Mouse (Mus musculus) forebrain, embryonic 10.5 days (tissue): ENCODE data around the gene Galk2. TPM values are rescaled to one million over a fixed set of nuclear protein-coding genes. Genes with fewer than 3 reads are reported as not detected.

Experiments
- DNase-seq: peaks from one replicate; pipeline ENCODE4 v3.0.0-alpha.2; 2017; ENCODE audit warnings: low spot score; ENCODE audit errors: extremely low spot score
- H3K27ac ChIP-seq: fragments of 300-500 bp; sonication (generic); 2 replicates; pipeline ENCODE4 v1.5.1; 2016; ENCODE audit warnings: mild to moderate bottlenecking
- H3K27me3 ChIP-seq: fragments of 300-500 bp; sonication (generic); 2 replicates; pipeline ENCODE4 v1.6.1; 2016; ENCODE audit warnings: mild to moderate bottlenecking; ENCODE audit not compliant: poor library complexity, severe bottlenecking
- H3K36me3 ChIP-seq: fragments of 300-500 bp; sonication (generic); replicated peaks from 2 replicates; pipeline ENCODE4 v1.6.1; 2016; ENCODE audit warnings: mild to moderate bottlenecking, moderate library complexity
- H3K4me1 ChIP-seq: fragments of 300-500 bp; sonication (generic); 2 replicates; pipeline ENCODE4 v1.6.1; 2016
- H3K4me3 ChIP-seq: fragments of 300-500 bp; sonication (generic); 2 replicates; pipeline ENCODE4 v1.5.1; 2016; ENCODE audit warnings: mild to moderate bottlenecking, moderate library complexity
- H3K9me3 ChIP-seq: fragments of 300-500 bp; sonication (generic); 2 replicates; pipeline ENCODE4 v1.6.1; 2016; ENCODE audit warnings: mild to moderate bottlenecking, moderate library complexity
- WGBS: fragments of 180-500 bp; shearing (Covaris S2); methylation state at CpG from one replicate; pipeline ENCODE4 v1.1.7; 2016; 5-methylcytosine and 5-hydroxymethylcytosine counted together
- polyA plus RNA-seq: library from polyadenylated mRNA; unstranded; fragments of >200 nt; fragmentation: Nextera tagmentation; extraction: Ambion mirVana; gene quantifications from 2 replicates; pipeline ENCODE4 v1.2.1, GENCODE M21; 2016

The Galk2 gene
- polyA plus RNA-seq, 1 experiment from 2014 or later, result 29.1 TPM

- Histone ChIP-seq H3K36me3 (no peaks in the 10 kb centered on the region), H3K4me3 (no peak overlapping the region), H3K27ac (no peak overlapping the region), H3K4me1 (peaks cover 20% of the 10 kb centered on the region), H3K9me3 (no peaks in the 10 kb centered on the region), H3K27me3 (no peaks in the 10 kb centered on the region)
- 100% methylated on average over 1 of the region's 1 CpGs for WGBS
- DNase-seq, result no peak
Measured at GRCm38 (mm10) chr2:125864551-125864950, 5.6 kb downstream of the Galk2 start.

GRCm38 (mm10) chr2:125865585-125865984 lies 6.7 kb downstream of the Galk2 start:
- H3K4me1 ChIP-seq, result peaks cover 16% of the 10 kb centered on the region
- no peaks in the 10 kb centered on the region for H3K36me3 ChIP-seq
- no peak for DNase-seq
- H3K4me3 ChIP-seq, result peak overlapping the region; percentile 60
- no peaks in the 10 kb centered on the region for H3K27me3 ChIP-seq
- H3K9me3 ChIP-seq, result no peaks in the 10 kb centered on the region
- no peak overlapping the region for H3K27ac ChIP-seq

- DNase-seq, result peak; percentile 49
- H3K4me1 ChIP-seq, result peaks cover 16% of the 10 kb centered on the region
- H3K36me3 ChIP-seq, result no peaks in the 10 kb centered on the region
- H3K9me3 ChIP-seq, result no peaks in the 10 kb centered on the region
- peak overlapping the region; percentile 60 for H3K4me3 ChIP-seq
- 6% methylated on average over 23 of the region's 23 CpGs for WGBS
- H3K27me3 ChIP-seq, result no peaks in the 10 kb centered on the region
- peak overlapping the region; percentile 74 for H3K27ac ChIP-seq
Measured at GRCm38 (mm10) chr2:125866058-125866740, 7.3 kb downstream of the Galk2 start.

- H3K27me3 ChIP-seq, result no peaks in the 10 kb centered on the region
- H3K4me1 ChIP-seq, result peaks cover 16% of the 10 kb centered on the region
- H3K27ac ChIP-seq, result no peak overlapping the region
- no peak for DNase-seq
- no peaks in the 10 kb centered on the region for H3K36me3 ChIP-seq
- H3K9me3 ChIP-seq, result no peaks in the 10 kb centered on the region
- no peak overlapping the region for H3K4me3 ChIP-seq
- WGBS, result 80% methylated on average over 3 of the region's 3 CpGs
Measured at GRCm38 (mm10) chr2:125868301-125868700, 9.4 kb downstream of the Galk2 start.

GRCm38 (mm10) chr2:125870159-125870558 lies 11.2 kb downstream of the Galk2 start:
- Histone ChIP-seq H3K27ac (no peak overlapping the region), H3K36me3 (no peaks in the 10 kb centered on the region), H3K27me3 (no peaks in the 10 kb centered on the region), H3K9me3 (no peaks in the 10 kb centered on the region), H3K4me1 (peaks cover 16% of the 10 kb centered on the region), H3K4me3 (no peak overlapping the region)
- DNase-seq, result no peak
- 86% methylated on average over 3 of the region's 3 CpGs for WGBS

GRCm38 (mm10) chr2:125885891-125886576 lies 27.1 kb downstream of the Galk2 start:
- no peak overlapping the region for H3K4me3 ChIP-seq
- no peaks in the 10 kb centered on the region for H3K27me3 ChIP-seq
- no peak overlapping the region for H3K27ac ChIP-seq
- H3K36me3 ChIP-seq, result no peaks in the 10 kb centered on the region
- no peaks in the 10 kb centered on the region for H3K4me1 ChIP-seq
- peaks cover 3% of the 10 kb centered on the region; the same call in 1 of the 2 replicates for H3K9me3 ChIP-seq
- WGBS, result 85% methylated on average over 4 of the region's 4 CpGs
- DNase-seq, result no peak

- 55% methylated on average over 6 of the region's 6 CpGs for WGBS
- Histone ChIP-seq H3K27ac (no peak overlapping the region), H3K9me3 (no peaks in the 10 kb centered on the region), H3K36me3 (no peaks in the 10 kb centered on the region; the same call in 1 of the 2 replicates), H3K4me3 (no peak overlapping the region), H3K27me3 (no peaks in the 10 kb centered on the region), H3K4me1 (0 out of 2 replicates have a peak, but pooled peaks cover 7% of the 10 kb centered on the region)
- no peak for DNase-seq
Measured at GRCm38 (mm10) chr2:125893096-125893495, 34.2 kb downstream of the Galk2 start.

GRCm38 (mm10) chr2:125895099-125895498 lies 36.2 kb downstream of the Galk2 start:
- Histone ChIP-seq H3K36me3 (no peaks in the 10 kb centered on the region; the same call in 1 of the 2 replicates), H3K27me3 (no peaks in the 10 kb centered on the region), H3K4me1 (0 out of 2 replicates have a peak, but pooled peaks cover 7% of the 10 kb centered on the region), H3K9me3 (no peaks in the 10 kb centered on the region), H3K4me3 (no peak overlapping the region), H3K27ac (no peak overlapping the region)
- WGBS, result 96% methylated on average over 4 of the region's 4 CpGs
- no peak for DNase-seq

GRCm38 (mm10) chr2:125896355-125896754 lies 37.4 kb downstream of the Galk2 start:
- no peaks in the 10 kb centered on the region; the same call in 1 of the 2 replicates for H3K36me3 ChIP-seq
- H3K27ac ChIP-seq, result no peak overlapping the region
- H3K4me1 ChIP-seq, result 0 out of 2 replicates have a peak, but pooled peaks cover 7% of the 10 kb centered on the region
- H3K9me3 ChIP-seq, result no peaks in the 10 kb centered on the region
- DNase-seq, result no peak
- no peaks in the 10 kb centered on the region for H3K27me3 ChIP-seq
- H3K4me3 ChIP-seq, result no peak overlapping the region
- WGBS, result 93% methylated on average over 3 of the region's 3 CpGs

GRCm38 (mm10) chr2:125900797-125901410 lies 42.0 kb downstream of the Galk2 start:
- 91% methylated on average over 6 of the region's 6 CpGs for WGBS
- no peaks in the 10 kb centered on the region for H3K27me3 ChIP-seq
- no peak for DNase-seq
- no peak overlapping the region for H3K27ac ChIP-seq
- no peaks in the 10 kb centered on the region for H3K4me1 ChIP-seq
- H3K4me3 ChIP-seq, result no peak overlapping the region
- H3K36me3 ChIP-seq, result no peaks in the 10 kb centered on the region; the same call in none of the 2 replicates
- H3K9me3 ChIP-seq, result no peaks in the 10 kb centered on the region

- no peak for DNase-seq
- Histone ChIP-seq H3K36me3 (no peaks in the 10 kb centered on the region; the same call in none of the 2 replicates), H3K4me3 (no peak overlapping the region), H3K27ac (no peak overlapping the region), H3K9me3 (no peaks in the 10 kb centered on the region), H3K27me3 (no peaks in the 10 kb centered on the region), H3K4me1 (no peaks in the 10 kb centered on the region)
- 91% methylated on average over 3 of the region's 3 CpGs for WGBS
Measured at GRCm38 (mm10) chr2:125901426-125901825, 42.5 kb downstream of the Galk2 start.

- no peak for DNase-seq
- H3K27ac ChIP-seq, result no peak overlapping the region
- H3K36me3 ChIP-seq, result no peaks in the 10 kb centered on the region; the same call in 1 of the 2 replicates
- H3K4me1 ChIP-seq, result no peaks in the 10 kb centered on the region
- no peak overlapping the region for H3K4me3 ChIP-seq
- 90% methylated on average over 4 of the region's 4 CpGs for WGBS
- H3K9me3 ChIP-seq, result no peaks in the 10 kb centered on the region
- no peaks in the 10 kb centered on the region for H3K27me3 ChIP-seq
Measured at GRCm38 (mm10) chr2:125906407-125907066, 47.6 kb downstream of the Galk2 start.
